7 mouse cellular contexts compared by ENCODE assay signal in the genomic region with DNA sequence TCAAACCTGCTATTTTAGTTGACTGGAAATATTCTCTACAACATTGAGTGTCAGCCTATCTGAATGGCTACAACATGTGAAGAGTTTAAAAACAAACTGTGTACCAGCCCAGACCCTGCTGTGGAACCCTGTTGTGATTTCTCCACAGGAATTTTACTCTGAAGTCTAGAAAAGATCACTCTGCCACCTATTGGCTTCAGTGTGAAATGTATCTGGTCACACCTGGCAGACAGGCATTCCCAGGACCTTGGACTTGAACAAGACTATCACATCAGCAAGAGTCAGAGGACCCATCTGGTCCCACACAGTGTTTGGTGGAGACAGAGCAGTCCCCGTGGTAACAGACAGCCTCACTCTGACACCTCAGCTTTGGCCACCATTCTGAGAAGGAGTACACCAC.
DNase-seq lines count a peak whose midpoint lies in the region; ATAC-seq and TF ChIP-seq lines count a peak whose summit lies in the region.

No protein-coding gene starts in this region.

- no peak overlapping the region for H3K27ac ChIP-seq in hindbrain, postnatal 0 days
- H3K27ac ChIP-seq in hindbrain, embryonic 11.5 days (ENCODE audit: low read depth, low read length): no peak overlapping the region
- no peak overlapping the region for H3K27ac ChIP-seq in liver, embryonic 14.5 days

- DNase-seq in hindbrain, postnatal 0 days (ENCODE audit: low spot score): peak; percentile 50
- DNase-seq in hindbrain, embryonic 11.5 days (ENCODE audit: low spot score): no peak
- peak; percentile 30 for DNase-seq in ES-CJ7 (ENCODE audit: low read depth, low spot score)
- peak; percentile 22 for DNase-seq in adrenal gland, postnatal 14 days
- DNase-seq in liver, embryonic 14.5 days (ENCODE audit: low read depth in 3 of 3, low spot score in 3 of 3): no peak
- no peak for DNase-seq in ovary, postnatal 14 days (ENCODE audit: low spot score)
- DNase-seq in natural killer cell, adult 2 months (ENCODE audit: low spot score in 2 of 2): no peak

- no peak overlapping the region for H3K9ac ChIP-seq in hindbrain, postnatal 0 days (replicated peaks; ENCODE audit: low read length)
- H3K9ac ChIP-seq in hindbrain, embryonic 11.5 days (ENCODE audit: low read depth, low read length): no peak overlapping the region
- no peak overlapping the region for H3K9ac ChIP-seq in liver, embryonic 14.5 days (replicated peaks)

- no peak for ATAC-seq in hindbrain, postnatal 0 days
- no peak for ATAC-seq in hindbrain, embryonic 11.5 days (ENCODE audit: low FRiP score)
- ATAC-seq in liver, embryonic 14.5 days (ENCODE audit: insufficient read depth): no peak

- H3K4me2 ChIP-seq in hindbrain, postnatal 0 days (ENCODE audit: low read depth, low read length): no peak overlapping the region
- H3K4me2 ChIP-seq in hindbrain, embryonic 11.5 days (replicated peaks; ENCODE audit: low read depth, low read length): no peak overlapping the region
- H3K4me2 ChIP-seq in liver, embryonic 14.5 days (ENCODE audit: low read depth): no peak overlapping the region

- H3K36me3 ChIP-seq in hindbrain, postnatal 0 days (ENCODE audit: insufficient read depth, low read length): no peaks in the 10 kb centered on the region
- H3K36me3 ChIP-seq in hindbrain, embryonic 11.5 days (ENCODE audit: control insufficient read depth, insufficient read depth, low read length): no peaks in the 10 kb centered on the region
- no peaks in the 10 kb centered on the region for H3K36me3 ChIP-seq in liver, embryonic 14.5 days (replicated peaks; ENCODE audit: control insufficient read depth, insufficient read depth, low read depth)

- H3K4me3 ChIP-seq in hindbrain, postnatal 0 days (ENCODE audit: low read length): no peak overlapping the region
- no peak overlapping the region for H3K4me3 ChIP-seq in hindbrain, embryonic 11.5 days (ENCODE audit: low read depth, low read length)
- H3K4me3 ChIP-seq in liver, embryonic 14.5 days (ENCODE audit: insufficient read depth in 1 of 2, low read depth in 2 of 2, low read length in 2 of 2): no peak overlapping the region

- H3K27me3 ChIP-seq in hindbrain, postnatal 0 days (ENCODE audit: insufficient read depth, low read length): no peaks in the 10 kb centered on the region
- no peaks in the 10 kb centered on the region for H3K27me3 ChIP-seq in hindbrain, embryonic 11.5 days (ENCODE audit: control insufficient read depth, insufficient read depth, low read length)
- H3K27me3 ChIP-seq in liver, embryonic 14.5 days (ENCODE audit: control insufficient read depth, insufficient read depth, low read length): peaks cover 7% of the 10 kb centered on the region

- TF ChIP-seq EP300 in liver, embryonic 14.5 days (IDR thresholded peaks at IDR 0.05; ENCODE audit: low read depth): no peak

- no peaks in the 10 kb centered on the region for H3K4me1 ChIP-seq in hindbrain, postnatal 0 days (ENCODE audit: insufficient read depth, low read length)
- H3K4me1 ChIP-seq in hindbrain, embryonic 11.5 days (replicated peaks; ENCODE audit: control insufficient read depth, insufficient read depth, low read length): no peaks in the 10 kb centered on the region
- H3K4me1 ChIP-seq in liver, embryonic 14.5 days (replicated peaks; ENCODE audit: control insufficient read depth in 2 of 2, insufficient read depth in 2 of 2, low read length in 1 of 2): peaks cover 9% of the 10 kb centered on the region in 2 experiments

- H3K9me3 ChIP-seq in hindbrain, postnatal 0 days (ENCODE audit: low read length): no peaks in the 10 kb centered on the region
- no peaks in the 10 kb centered on the region for H3K9me3 ChIP-seq in hindbrain, embryonic 11.5 days (ENCODE audit: control insufficient read depth, low read length)
- H3K9me3 ChIP-seq in liver, embryonic 14.5 days (ENCODE audit: control insufficient read depth, low read length): no peaks in the 10 kb centered on the region

- 52% methylated on average over 1 of the region's 1 CpGs for WGBS in hindbrain, postnatal 0 days
- WGBS in hindbrain, embryonic 11.5 days: 52% methylated on average over 1 of the region's 1 CpGs
- WGBS in liver, embryonic 14.5 days (ENCODE audit: insufficient replicate concordance): 26% methylated on average over 1 of the region's 1 CpGs

- TF ChIP-seq CTCF in hindbrain, postnatal 0 days (IDR thresholded peaks at IDR 0.05; ENCODE audit: low read depth): peak; percentile 53
- peak; percentile 59 for TF ChIP-seq CTCF in liver, embryonic 14.5 days (IDR thresholded peaks at IDR 0.05; ENCODE audit: low read depth)

Comparison
In these comparisons a context has a peak if more than half of its experiments do, and no peak if none do; other contexts are left out.
1. DNase-seq: peak in hindbrain, postnatal 0 days (single experiment), ES-CJ7 (single experiment) and adrenal gland, postnatal 14 days (single experiment); none in hindbrain, embryonic 11.5 days (single experiment), liver, embryonic 14.5 days (0 of 3), ovary, postnatal 14 days (single experiment) and natural killer cell, adult 2 months (0 of 2).